Mouse (Mus musculus): ENCODE measurements around the gene Ccdc150.

Ccdc150 gene

DNA sequence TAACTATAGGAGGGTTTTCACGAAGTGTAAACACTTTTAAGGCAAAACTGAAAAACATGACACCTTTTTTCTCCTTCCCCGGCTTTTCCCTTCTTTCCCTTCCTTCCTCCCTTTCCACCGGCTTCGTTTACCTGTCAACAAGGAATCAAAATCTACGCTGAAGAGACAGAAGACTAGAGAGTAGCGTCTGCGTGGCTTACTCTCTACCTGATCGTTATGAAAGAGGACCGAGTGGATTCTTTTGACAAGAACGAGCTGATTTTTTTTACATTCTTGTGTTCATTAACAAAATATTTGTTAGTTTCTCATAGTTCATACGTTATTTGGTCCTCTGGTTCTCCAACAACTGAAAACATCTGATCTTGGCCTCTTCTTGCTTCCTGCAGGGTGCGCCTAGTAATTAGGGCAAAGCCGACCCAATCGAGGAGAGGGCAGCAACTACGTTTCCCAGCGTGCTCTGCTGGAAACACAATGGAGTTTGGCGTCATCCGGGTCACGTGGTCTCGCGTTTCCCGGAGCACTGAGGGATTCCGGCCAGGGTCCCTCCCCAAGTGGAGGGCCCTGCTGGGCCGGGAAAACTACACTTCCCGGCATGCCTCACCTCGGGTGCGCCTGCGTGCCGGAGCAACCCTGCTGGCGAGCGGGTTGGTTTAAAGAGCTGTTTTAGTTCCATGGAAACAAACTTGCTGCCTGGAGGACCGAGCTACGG lies at the start of gene Ccdc150:
Gene Ccdc150 (plus strand): TSS at position 526 of the 709 bp plus-strand sequence.
- peak; percentile 75 to 79 for DNase-seq (ENCODE audit: low spot score in 2 of 2)

DNA sequence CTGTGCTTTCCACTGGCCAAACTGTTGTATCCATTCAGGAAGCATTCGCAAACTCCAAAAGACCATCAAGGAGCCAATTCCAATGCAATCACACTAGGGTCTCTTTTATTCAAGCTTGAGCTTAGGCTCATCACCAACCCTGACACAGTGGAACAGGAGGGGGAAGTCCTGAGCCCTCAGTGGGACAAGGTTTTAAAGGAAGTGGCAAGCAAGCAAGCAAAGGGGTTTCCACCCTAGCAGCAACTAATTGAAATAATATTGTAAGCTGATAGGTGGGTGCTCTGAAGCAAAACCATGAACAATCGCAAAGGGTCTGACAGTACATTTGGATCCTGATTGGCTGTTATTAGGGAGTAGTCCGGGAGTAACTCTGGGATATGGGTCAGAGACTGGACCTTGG lies 30.2 kb upstream of the Ccdc150 start:
- DNase-seq (ENCODE audit: low spot score in 2 of 2), result no peak

DNA sequence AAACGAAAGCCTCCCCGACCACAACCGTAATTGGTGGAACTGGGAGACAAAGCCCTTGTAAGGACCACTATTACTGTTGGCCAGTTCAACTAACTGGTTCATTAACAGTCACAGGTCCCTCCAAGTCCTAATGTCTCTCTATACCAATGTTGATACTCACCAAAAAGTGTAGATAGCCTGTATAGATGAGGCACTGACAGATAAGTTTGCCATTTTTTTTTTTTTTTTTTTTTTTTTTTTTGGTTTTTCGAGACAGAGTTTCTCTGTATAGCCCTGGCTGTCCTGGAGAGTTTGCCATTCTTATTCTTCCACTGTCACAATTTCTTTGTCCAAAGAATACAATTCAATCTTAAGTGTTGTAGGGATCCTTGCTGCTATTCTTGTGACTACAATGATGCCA lies 7.8 kb upstream of the Ccdc150 start:
- no peak for DNase-seq (ENCODE audit: low spot score in 2 of 2)

- DNase-seq (ENCODE audit: low spot score in 2 of 2), result no peak
Measured at GRCm38 (mm10) chr1:54275552-54275951, 25.1 kb downstream of the Ccdc150 start.

DNA sequence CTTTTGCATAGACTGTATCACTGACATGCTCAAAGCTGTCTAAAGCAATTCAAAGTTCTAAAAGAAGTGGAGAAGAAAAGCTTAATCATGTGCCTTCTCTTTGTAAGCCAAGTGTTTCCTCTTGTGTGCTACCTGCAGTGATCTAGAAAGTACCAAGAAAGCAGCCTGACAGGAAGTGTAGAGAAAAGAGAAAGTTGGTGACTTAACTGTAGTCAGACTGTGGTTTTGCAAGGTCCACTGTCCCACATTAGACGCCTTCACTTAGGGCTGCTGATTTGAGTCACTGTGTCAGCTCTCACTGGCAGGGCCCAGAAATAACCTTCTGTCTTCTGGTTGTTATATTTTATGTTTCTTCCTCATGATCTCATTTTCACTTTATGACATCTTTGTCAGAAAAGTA lies 29.1 kb downstream of the Ccdc150 start:
- DNase-seq (ENCODE audit: low spot score in 2 of 2), result no peak

DNA sequence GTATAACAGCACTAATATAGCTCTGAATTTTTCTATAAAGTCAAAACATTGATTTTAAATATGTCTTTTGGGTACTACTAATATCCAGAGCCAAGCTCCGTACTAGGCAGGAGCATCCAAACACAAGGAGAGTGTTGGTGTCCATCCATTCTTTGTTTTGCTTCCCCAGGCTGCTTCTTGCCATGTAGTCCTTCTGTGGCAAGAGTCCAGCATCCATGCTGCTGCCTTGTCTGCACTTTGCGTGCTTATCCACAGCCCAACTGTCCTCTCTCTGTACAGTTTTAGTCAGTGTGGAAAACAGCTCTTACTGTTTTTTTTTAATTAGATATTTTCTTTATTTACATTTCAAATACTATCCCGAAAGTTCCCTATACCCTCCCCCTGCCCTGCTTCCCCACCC lies 30.2 kb downstream of the Ccdc150 start:
- DNase-seq (ENCODE audit: low spot score in 2 of 2), result no peak

- DNase-seq (ENCODE audit: low spot score in 2 of 2), result no peak
Measured at GRCm38 (mm10) chr1:54306404-54306803, 55.9 kb downstream of the Ccdc150 start.

DNA sequence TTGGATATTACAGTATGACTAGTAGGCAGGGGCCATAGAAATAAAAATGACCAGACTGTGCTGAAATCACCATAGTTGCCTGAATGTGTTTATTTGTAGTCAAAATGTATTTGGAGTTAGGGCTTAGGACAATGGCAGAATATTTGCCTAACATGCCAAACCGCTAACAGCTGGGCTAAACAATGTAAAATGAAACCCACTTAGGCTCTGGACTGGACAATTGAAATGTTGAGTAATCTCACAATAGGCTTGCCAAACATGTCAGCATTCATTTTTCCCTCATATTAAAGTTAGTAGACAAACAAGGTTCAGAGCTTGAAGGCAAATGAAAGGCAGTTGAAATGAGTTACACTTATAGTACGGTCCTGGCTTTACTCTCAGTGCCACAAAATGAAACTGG lies 76.2 kb downstream of the Ccdc150 start:
- DNase-seq (ENCODE audit: low spot score in 2 of 2), result no peak

- no peak for DNase-seq (ENCODE audit: low spot score in 2 of 2)
Measured at GRCm38 (mm10) chr1:54327876-54328545, 77.5 kb downstream of the Ccdc150 start.

DNA sequence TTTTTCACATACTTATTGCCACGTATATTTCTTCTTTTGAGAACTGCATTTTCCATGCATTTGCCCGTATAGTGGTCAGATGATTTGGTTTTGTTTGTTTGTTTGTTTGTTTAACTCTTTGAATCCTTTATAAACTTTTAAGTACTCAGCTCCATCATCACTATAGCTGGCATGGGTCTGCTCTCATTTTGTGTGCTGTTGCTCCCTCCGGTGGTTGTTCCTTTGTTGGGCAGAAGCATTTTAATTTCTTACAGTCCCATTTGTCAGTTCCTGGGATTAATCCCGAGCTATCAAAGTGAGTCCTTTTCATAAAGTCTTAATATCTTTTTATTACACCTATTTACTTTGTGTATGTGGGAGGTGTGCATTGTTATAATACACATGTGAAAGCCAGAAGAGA lies 82.5 kb downstream of the Ccdc150 start:
- DNase-seq (ENCODE audit: low spot score in 2 of 2), result no peak

DNA sequence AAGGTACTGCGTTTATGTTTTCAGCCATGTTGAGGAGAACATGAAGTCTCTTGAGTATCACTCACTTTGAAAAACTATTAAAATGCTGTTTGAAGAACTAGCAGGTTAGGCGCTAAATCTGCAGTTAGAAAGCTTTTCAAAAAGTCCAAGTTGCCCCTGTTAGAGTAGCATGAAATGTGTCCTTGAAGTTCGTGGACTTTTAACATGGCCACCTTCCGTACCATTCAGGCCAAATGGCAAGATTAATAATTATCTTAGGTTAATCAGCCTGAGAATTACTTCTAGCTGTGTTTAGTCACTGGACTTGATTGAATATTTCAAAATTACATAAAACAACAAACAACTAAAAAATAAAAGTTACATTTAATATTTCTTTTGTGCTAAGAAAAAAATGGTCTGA lies 104.3 kb downstream of the Ccdc150 start:
- no peak for DNase-seq (ENCODE audit: low spot score in 2 of 2)

DNA sequence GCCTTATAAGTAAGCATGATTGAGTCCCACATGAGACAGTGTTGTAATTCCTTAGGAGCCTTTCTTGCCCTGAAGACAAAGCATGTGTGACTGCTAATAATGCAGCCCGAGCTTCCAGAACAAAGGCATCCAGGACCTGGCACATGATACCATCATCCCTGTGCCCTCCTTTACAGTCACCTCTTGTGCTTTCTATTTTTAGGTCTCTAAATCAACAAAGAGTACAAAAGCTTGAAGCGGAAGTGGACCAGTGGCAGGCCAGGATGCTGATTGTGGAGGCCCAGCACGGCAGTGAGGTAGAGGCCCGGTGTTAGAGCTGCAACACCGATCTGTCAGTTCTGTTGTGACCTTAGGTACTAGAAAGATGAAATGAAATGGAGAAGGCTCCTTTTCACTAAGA lies 105.0 kb downstream of the Ccdc150 start:
- DNase-seq (ENCODE audit: low spot score in 2 of 2), result no peak

GRCm38 (mm10) chr1:54356566-54356965 lies 106.1 kb downstream of the Ccdc150 start:
- DNase-seq (ENCODE audit: low spot score in 2 of 2), result no peak

GRCm38 (mm10) chr1:54377506-54378051 lies 127.1 kb downstream of the Ccdc150 start:
- no peak for DNase-seq (ENCODE audit: low spot score in 2 of 2)

DNA sequence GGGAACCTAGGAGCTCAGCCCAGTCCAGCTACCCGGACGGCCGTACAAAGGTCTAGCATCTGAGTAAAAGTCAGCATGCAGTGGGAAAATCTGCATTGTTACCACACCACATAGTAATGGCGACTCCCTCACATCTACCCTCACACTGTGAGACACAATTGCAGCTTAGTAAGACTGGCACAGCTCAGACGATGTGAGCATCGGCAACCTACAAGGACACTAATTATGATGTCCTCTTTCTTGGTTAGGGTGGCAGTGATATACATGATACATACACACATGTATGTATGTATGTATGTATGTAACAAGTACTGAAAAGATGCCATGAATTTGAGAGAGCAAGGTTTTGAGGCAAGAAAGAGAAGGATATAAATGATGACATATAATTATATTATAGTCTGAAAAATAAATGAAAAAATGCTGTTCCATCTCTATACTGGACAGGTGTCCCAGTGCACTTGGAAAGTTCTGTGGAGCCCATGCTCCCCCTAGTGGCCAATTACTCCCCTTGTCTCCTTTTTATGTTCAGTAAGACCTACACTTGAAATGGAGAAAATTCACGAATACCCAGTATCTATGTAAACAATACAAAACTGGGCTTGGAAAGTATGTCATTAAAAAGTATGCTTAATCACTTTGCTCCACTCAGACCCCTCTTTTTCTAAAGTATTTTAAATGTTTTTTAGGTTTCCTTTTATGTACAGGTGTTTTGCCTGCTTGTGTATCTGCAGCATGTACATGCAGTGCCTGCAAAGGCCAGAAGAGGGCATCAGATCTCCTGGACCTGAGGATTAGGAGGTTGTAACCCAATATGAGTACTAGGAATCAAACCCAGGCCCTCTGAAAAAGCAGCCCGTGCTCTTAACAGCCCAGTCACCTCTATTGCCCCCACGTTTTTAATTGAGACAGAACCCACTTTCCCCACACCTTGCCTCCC lies 130.8 kb downstream of the Ccdc150 start:
- DNase-seq (ENCODE audit: low spot score in 2 of 2), result peak; percentile 32 to 67

GRCm38 (mm10) chr1:54384221-54384620 lies 133.7 kb downstream of the Ccdc150 start:
- no peak for DNase-seq (ENCODE audit: low spot score in 2 of 2)

DNA sequence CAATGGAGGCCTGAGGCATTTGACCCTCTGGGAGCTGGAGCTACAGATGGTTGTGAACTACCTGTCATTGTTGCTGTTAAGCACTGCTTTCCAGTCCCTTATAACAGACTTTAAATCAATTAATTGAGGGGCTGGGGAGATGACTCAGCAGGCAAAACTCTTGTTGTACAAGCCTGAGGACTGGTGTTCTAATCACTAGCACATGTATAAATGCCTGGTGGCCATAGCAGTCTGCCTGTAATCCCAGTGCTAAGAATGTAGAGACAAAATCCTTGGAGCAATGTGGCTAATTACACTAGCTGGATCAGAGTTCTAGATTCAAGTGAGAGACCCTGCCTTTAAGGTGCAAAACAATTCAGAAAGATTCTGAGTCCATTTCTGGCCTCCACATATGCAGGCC lies 152.3 kb downstream of the Ccdc150 start:
- no peak for DNase-seq (ENCODE audit: low spot score in 2 of 2)

Measured in spleen, postnatal 4 days (tissue).